Mouse (Mus musculus): Measurements from ENCODE around the gene Dcps. TPM values are rescaled to one million over a fixed set of nuclear protein-coding genes. Genes with fewer than 3 reads are reported as not detected.
"Not testable (repeated sequence)": the region's sequence is repeated elsewhere in the genome, so short reads cannot be mapped to it uniquely, and the experiment has no call there.

Gene Dcps
- total RNA-seq, 2 experiments from 2014 or later: 17.3 to 17.8 TPM

- intact Hi-C loops (cut with DNase I): no loop called here
- DNase-seq: no peak
Observed at GRCm38 (mm10) chr9:35183359-35183758, 7.5 kb upstream of the Dcps start.

GRCm38 (mm10) chr9:35182832-35183231, 7.0 kb upstream of the Dcps start:
- no peak for DNase-seq
- intact Hi-C loops (cut with DNase I): no loop called here

GRCm38 (mm10) chr9:35176124-35176659, 331 bp upstream of the Dcps start:
- no peak for DNase-seq
- intact Hi-C loops (cut with DNase I): no loop called here

DNA sequence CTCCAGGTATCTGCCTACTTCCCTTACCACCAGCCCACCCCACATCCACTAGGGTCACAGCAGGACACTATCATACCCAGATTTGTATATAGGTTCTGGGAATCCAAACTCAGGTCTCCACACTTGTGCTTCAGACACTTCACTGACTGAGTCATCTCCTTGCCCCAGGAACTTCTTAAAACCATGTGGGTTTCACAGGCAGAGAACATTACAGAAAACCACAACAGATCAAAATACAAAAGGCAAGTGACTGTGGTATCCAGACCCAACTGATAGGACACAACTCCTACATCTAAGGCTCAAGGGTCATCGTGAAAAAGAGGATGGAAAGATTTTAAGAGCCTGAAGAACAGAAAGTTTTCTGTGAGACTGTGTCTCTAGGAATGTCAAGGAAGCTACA, 2.5 kb downstream of the Dcps start:
- DNase-seq: no peak
- intact Hi-C loops (cut with DNase I): no loop called here

DNA sequence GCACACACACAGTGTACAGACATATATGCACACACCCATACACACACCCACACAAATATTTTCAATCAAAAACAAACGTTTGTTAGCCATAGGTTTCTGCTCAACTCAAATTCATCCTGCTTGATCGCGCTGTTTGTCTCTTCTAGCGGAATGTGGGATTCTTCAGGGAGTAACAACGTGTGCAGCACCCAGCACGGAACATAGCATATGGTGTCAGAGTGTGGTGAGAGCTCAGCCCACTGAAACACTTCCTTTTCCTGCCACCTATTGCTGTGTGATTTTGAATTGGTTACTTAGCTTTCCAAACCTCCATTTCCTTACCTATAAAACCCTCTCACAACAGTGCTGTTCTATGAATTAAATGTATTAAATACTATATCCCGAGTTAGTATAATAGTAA, 5.8 kb downstream of the Dcps start:
- intact Hi-C loops (cut with DNase I): no loop called here

GRCm38 (mm10) chr9:35166798-35167635, 8.8 kb downstream of the Dcps start:
- no peak for DNase-seq
- intact Hi-C loops (cut with DNase I): loop anchor here (1.0 to 10.0 kb wide), 4 partner anchors 136 to 666 kb away; no protein-coding TSS in a partner anchor

More for the DNA sequence above, 5.8 kb downstream of the Dcps start:
- DNase-seq: no peak

GRCm38 (mm10) chr9:35166144-35166797, 9.6 kb downstream of the Dcps start:
- intact Hi-C loops (cut with DNase I): loop anchor here (1.0 to 10.0 kb wide), 3 partner anchors 135 to 665 kb away; no protein-coding TSS in a partner anchor
- DNase-seq: no peak

DNA sequence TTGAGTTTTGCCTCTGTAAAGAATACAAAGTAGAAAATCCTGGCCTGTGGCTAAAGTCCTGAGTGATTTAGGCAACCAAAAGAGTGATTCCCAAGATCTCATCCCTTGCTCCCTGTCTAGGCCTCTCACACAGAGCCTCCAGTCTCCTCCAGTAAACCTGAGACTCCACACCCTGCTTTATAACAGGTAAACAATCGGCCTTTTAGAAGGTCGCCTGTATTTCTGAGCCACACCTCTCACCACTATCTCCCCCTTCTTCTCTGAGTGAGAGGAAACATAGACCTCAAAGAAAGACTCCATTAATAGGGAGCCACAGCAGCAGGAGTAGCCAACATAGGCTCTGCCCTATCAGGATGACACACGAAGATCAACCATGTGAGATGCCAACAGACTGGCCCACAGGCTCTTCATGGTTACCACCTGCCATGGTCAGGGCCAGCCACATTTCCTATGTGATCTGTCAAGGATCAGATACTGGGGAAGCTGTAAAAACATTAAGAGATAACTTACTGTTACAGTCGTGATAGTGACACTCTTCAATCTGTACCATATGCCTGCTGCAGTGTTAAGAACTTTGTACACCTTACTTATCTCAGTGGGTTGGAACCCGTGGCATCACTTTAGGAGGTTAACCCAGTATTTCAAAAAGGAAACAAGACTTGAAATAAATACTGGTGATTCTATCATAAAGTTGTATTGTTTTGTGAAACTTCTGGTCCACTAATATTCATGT, 11.6 kb downstream of the Dcps start:
- intact Hi-C loops (cut with DNase I): loop anchor here (10.0 kb wide), 1 partner anchor 300 kb away; no protein-coding TSS in a partner anchor
- no peak for DNase-seq

DNA sequence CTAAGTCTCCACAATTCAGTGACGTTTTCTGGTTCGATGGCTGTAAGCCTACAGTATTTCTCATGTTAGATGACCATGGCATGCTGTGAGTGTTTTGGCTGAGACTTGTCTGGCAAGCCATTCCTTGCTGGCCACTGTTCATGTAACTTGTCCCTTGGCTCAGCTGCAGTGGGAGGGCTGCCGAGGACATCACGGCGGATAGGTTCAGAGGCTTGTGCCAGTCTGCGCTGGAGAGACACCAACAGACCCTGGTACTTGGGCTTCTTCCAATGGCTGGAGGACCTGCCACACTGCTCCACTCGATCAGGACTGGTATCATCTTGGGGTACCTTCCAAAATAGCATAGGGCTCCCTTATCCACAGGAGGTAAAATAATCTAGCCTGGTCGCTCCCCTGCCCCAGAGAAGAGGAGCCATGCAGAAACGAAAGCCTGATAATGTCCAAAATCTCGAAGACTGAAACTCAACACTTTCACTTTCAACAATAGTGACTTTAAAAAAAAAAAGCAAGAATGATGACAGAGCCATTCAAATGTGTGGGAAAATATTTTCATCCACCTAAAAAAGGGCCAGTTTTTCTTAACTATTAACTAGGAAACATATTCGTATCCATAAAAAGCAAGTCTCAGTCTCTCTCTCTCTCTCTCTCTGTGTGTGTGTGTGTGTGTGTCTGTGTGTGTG, 12.7 kb downstream of the Dcps start:
- intact Hi-C loops (cut with DNase I): loop anchor here (2.0 to 10.0 kb wide), 2 partner anchors 46 to 298 kb away; no protein-coding TSS in a partner anchor
- DNase-seq: peak; percentile 75 to 82

GRCm38 (mm10) chr9:35161721-35162120, 14.1 kb downstream of the Dcps start:
- DNase-seq: no peak
- intact Hi-C loops (cut with DNase I): loop anchor here (2.0 to 10.0 kb wide), 3 partner anchors 45 to 297 kb away; no protein-coding TSS in a partner anchor

GRCm38 (mm10) chr9:35160662-35161061, 15.2 kb downstream of the Dcps start:
- DNase-seq: no peak
- intact Hi-C loops (cut with DNase I): loop anchor here (2.0 to 10.0 kb wide), 2 partner anchors 176 to 296 kb away; no protein-coding TSS in a partner anchor

DNA sequence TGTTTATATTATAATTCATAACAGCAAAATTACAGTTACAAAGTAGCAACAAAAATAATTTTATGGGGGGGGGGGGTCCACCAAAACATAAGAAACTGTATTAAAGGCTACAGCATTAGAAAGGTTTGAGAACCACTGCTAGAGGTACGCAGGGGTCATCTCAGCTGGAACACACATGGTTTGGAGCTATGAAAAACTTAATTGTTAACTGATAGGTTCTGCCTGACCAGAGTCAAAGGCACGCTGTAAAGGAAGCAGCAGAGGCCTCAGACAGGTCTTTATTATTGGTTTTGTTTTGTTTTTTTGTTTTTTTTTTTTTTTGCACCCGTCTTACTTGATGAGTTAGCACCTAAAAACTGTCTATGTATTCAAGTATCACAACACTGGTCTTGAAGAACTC, 17.4 kb downstream of the Dcps start:
- DNase-seq: no peak
- intact Hi-C loops (cut with DNase I): no loop called here

DNA sequence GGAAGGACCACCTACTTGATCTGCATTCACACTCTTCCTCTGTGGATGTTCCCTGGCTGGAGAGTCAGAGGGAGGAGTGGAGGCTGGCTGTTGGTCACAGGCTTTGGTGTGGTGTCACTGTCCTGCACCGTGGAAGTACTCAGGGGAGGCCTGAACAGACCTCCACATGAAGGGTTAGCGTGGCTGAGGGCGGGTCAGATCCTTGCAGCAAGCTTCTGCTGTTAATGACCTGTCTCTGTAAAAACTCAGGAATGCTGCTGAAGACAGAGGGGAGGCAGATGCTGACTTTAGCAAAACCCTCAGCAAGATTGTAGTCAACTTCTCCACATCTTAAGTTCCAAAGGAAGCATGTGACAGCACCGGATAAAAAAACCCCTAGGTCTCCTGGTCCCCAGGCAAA, 19.0 kb downstream of the Dcps start:
- intact Hi-C loops (cut with DNase I): no loop called here
- no peak for DNase-seq

DNA sequence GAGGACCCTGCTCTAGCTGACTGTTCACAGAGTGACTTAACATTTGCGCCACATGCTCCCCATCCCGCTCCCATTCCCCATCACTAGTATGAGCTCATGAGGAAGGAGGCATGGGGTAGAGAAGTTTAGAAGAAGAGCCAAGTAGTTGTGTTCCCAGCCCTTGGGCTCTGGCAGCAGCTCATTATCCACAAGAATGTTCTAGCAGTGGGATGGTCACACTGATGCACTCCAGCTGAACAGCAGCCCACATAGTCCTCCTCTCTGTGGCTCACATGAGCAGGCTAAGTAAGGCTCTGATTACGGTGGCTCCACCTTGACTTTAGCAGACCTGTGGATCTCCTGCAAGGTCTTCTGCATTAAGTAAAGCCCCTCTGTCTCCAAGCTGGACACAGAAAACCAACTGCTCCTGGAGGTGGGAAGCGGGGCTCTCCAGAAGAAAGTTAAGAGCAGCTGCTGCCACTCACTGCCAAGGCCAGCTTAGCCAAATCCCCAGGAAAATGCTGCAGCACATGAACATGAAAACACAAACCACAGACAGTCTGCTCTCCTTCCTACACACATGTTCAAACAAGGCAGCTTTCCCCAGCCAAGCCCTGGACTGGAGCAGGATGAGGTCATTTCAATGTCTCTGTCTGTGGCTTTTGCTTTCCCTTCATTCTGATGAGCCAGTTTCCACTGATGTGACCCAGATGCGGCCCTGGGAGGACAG, 19.7 kb downstream of the Dcps start:
- DNase-seq: peak; percentile 38 to 60
- intact Hi-C loops (cut with DNase I): no loop called here

GRCm38 (mm10) chr9:35152923-35153322, 22.9 kb downstream of the Dcps start:
- intact Hi-C loops (cut with DNase I): no loop called here
- no peak for DNase-seq

- DNase-seq; intact Hi-C loops (cut with DNase I): not testable (repeated sequence)
Observed at GRCm38 (mm10) chr9:35148822-35149221, 27.0 kb downstream of the Dcps start.

DNA sequence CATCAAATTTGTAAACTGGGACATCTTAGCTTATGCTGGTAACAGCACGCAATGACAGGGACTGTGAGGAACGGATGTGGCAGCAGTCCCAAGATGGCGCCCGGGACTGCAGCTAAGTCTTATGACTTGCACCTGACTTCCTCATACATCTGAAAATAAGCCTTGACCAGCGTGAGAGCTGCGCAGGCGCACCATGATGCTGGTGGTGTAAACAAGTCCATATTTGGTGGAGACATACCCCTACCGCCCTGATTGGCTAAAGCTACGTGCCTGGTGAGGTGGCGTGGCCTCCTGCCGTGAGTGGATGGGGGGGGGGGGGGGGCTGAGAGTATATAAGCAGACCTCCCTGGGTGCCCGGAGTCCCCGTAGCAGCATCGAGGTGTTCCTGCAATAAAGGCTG, 28.6 kb downstream of the Dcps start:
- intact Hi-C loops (cut with DNase I); DNase-seq: not testable (repeated sequence)

DNA sequence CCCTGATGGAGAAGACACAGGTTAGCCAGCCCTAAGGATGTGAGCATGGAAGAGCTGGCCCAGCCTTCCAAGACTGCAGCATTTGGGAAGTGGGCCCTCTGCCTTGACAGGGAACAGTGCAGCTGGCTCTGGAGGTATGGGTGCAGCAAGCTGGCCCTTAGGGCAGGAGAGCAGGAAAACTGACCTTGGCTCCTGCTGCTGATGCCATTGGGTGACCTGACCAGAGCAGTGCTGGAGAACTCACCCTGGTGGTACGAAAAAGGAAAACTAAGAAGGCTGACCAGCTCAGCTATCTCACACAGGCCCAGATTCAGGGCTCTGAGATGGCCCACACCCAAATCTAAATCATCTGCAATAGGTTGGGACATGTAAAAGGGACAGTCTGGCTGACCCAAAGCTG, 30.0 kb downstream of the Dcps start:
- DNase-seq: no peak
- intact Hi-C loops (cut with DNase I): no loop called here

DNA sequence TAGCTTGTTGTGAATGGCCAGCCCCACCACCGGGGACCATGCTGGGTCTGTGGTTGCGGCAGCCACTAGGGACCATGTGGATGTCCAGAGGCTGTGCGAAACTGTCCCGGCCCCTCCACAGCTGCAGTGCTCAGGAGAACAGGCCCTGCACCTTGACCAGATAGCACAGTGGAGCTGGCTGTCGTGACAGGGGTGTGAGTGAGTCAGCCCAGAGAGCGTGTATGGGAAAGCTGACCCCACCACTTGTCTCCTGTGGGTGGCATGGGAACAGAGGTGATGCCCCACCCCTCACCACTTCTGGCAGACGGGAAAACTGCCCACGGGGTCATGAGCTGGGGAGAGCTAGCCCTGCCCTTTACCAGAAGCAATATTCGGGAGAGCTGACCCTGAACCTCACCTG, 30.7 kb downstream of the Dcps start:
- no peak for DNase-seq
- intact Hi-C loops (cut with DNase I): no loop called here

Measured in heart, postnatal 36 days (tissue).